Mouse (Mus musculus): ENCODE measurements around the gene 4930426L09Rik. TPM values are rescaled to one million over a fixed set of nuclear protein-coding genes. Genes with fewer than 3 reads are reported as not detected.

Gene 4930426L09Rik
- polyA plus RNA-seq, 1 experiment: 0.43 TPM

DNA sequence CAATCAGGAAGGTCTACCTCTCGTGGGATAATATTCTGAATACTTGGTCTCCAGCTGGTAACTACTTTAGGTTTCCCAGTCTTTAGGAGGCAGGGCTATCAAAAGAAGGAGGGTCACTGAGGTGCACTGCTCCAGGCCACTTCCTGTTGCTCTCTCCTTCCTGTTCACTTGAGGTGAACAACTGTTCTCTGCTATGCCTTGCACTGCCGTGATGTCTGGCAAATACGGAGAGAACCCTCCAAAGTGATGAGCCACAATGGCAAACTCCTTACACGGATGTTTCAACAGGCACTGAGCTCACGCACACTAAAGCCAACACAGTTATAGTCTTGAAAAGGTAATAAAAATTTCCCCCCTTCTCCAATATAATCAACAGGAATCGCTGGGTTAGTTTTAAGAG, 15.6 kb upstream of the 4930426L09Rik start:
- TF ChIP-seq FLI1 (IDR thresholded peaks at IDR 0.05; ENCODE audit: low read length) (no peak), GATA1 (IDR thresholded peaks at IDR 0.05; ENCODE audit: borderline replicate concordance, low read length) (no peak)
- Histone ChIP-seq H3K36me3 (replicated peaks; ENCODE audit: low read length) (peaks cover 79% of the 10 kb centered on the region), H3K4me1 (peaks cover 90% of the 10 kb centered on the region), H3K9me3 (no peaks in the 10 kb centered on the region), H3K4me3 (replicated peaks) (peak overlapping the region; percentile 30), H3K27me3 (replicated peaks) (no peaks in the 10 kb centered on the region)

- H3K4me3 ChIP-seq (replicated peaks): no peak overlapping the region
- no peaks in the 10 kb centered on the region for H3K9me3 ChIP-seq
- no peak for TF ChIP-seq GATA1 (IDR thresholded peaks at IDR 0.05; ENCODE audit: borderline replicate concordance, low read length)
- no peak for TF ChIP-seq FLI1 (IDR thresholded peaks at IDR 0.05; ENCODE audit: low read length)
- peaks cover 82% of the 10 kb centered on the region for H3K36me3 ChIP-seq (replicated peaks; ENCODE audit: low read length)
- H3K4me1 ChIP-seq: peaks cover 90% of the 10 kb centered on the region
- no peaks in the 10 kb centered on the region for H3K27me3 ChIP-seq (replicated peaks)
Observed at GRCm38 (mm10) chr2:18983546-18983945, 14.6 kb upstream of the 4930426L09Rik start.

DNA sequence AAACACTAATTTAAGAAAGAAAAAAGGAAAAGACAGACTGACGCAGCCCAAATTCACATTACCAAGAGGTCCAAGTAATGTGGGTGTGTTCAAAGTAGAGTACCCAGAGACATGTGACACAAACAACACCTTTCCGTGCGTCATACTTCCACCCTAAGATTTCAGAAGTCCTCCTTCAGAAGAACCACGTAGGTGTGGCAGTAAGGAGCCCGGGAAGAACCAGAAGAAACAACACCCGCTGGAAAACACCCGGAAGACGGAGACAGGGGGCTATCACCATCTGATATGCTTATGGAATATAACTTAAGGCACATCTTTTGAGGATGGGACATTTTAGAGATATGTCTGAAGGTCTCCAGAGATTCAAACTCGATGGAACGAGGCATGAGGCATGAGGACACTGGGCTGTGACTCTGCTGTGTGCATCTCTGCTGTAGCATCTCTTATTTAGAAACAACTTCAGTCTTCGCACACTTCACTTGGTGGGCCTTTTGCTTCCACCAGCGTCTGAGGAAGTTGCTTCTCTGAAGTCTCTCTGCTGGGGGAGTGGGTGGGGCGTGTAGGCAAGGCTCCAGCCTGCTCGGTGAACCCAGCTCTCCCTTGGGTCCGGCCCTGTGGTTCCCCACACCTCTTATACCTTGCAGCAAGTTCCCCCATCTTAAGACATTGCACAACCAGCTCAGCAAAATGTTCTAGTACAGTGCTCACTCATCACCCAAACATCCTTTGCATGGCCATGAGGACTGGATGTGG, 13.9 kb upstream of the 4930426L09Rik start:
- TF ChIP-seq FLI1 (IDR thresholded peaks at IDR 0.05; ENCODE audit: low read length): no peak
- TF ChIP-seq GATA1 (IDR thresholded peaks at IDR 0.05; ENCODE audit: borderline replicate concordance, low read length): no peak
- H3K36me3 ChIP-seq (replicated peaks; ENCODE audit: low read length): peaks cover 83% of the 10 kb centered on the region
- H3K4me1 ChIP-seq: peaks cover 90% of the 10 kb centered on the region

GRCm38 (mm10) chr2:18985506-18985905, 12.6 kb upstream of the 4930426L09Rik start:
- TF ChIP-seq FLI1 (IDR thresholded peaks at IDR 0.05; ENCODE audit: low read length): no peak
- TF ChIP-seq GATA1 (IDR thresholded peaks at IDR 0.05; ENCODE audit: borderline replicate concordance, low read length): no peak
- Histone ChIP-seq H3K27me3 (replicated peaks) (no peaks in the 10 kb centered on the region), H3K4me1 (peaks cover 77% of the 10 kb centered on the region), H3K36me3 (replicated peaks; ENCODE audit: low read length) (peaks cover 72% of the 10 kb centered on the region), H3K9me3 (no peaks in the 10 kb centered on the region), H3K4me3 (replicated peaks) (no peak overlapping the region)

More for the DNA sequence above, 13.9 kb upstream of the 4930426L09Rik start:
- H3K9me3 ChIP-seq: no peaks in the 10 kb centered on the region
- H3K4me3 ChIP-seq (replicated peaks): no peak overlapping the region
- no peaks in the 10 kb centered on the region for H3K27me3 ChIP-seq (replicated peaks)

- Histone ChIP-seq H3K4me3 (replicated peaks) (no peak overlapping the region), H3K36me3 (replicated peaks; ENCODE audit: low read length) (peaks cover 54% of the 10 kb centered on the region), H3K9me3 (peaks cover 8% of the 10 kb centered on the region; the same call in 1 of the 2 replicates), H3K4me1 (peaks cover 75% of the 10 kb centered on the region), H3K27me3 (replicated peaks) (no peaks in the 10 kb centered on the region)
- TF ChIP-seq GATA1 (IDR thresholded peaks at IDR 0.05; ENCODE audit: borderline replicate concordance, low read length) (no peak), FLI1 (IDR thresholded peaks at IDR 0.05; ENCODE audit: low read length) (no peak)
Observed at GRCm38 (mm10) chr2:18988885-18989284, 9.3 kb upstream of the 4930426L09Rik start.

GRCm38 (mm10) chr2:18992512-18993510, 5.3 kb upstream of the 4930426L09Rik start:
- peak; percentile 13; the same call in 1 of the 3 replicates for TF ChIP-seq GATA1 (IDR thresholded peaks at IDR 0.05; ENCODE audit: borderline replicate concordance, low read length)
- TF ChIP-seq FLI1 (IDR thresholded peaks at IDR 0.05; ENCODE audit: low read length): no peak
- H3K36me3 ChIP-seq (replicated peaks; ENCODE audit: low read length): peaks cover 22% of the 10 kb centered on the region
- peak overlapping the region; percentile 55 for H3K4me3 ChIP-seq (replicated peaks)
- peaks cover 63% of the 10 kb centered on the region for H3K4me1 ChIP-seq
- H3K9me3 ChIP-seq: peaks cover 8% of the 10 kb centered on the region; the same call in 1 of the 2 replicates
- no peaks in the 10 kb centered on the region for H3K27me3 ChIP-seq (replicated peaks)

DNA sequence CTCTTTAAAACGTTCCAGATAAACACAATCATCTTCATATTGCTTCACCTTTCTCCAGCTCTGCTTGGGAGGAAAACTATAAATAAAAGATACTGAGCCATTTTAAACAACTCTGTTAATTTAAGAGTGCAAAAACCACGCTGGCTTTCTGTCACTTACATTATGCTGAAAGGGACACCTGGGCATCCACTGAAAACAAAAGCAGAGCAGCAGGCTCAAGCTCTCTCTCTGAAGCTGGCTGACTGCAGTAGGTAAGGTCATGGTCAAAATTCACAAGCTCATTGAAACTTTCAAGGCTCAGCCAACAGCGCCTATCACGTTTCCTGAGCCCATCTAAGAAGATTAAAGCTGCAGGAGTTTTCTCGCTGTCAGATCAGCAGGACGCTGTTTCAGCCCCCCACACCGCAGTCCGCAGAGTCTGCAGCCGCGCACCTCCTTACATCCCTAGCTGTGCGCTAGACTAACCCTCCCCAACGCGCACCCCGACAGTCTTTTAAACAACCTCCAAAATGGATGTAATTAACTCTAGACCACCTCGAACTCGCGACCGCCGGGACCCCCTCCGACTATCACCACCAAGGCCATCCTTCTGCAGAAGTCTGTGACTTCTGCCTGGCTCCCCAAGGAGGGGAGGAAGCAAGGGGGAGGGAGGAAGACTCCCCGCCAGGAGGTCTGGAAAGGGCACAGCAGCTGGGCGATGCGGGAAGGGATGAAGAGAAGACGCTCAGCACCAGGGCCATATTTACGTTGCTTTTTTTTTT, 1.5 kb upstream of the 4930426L09Rik start:
- Histone ChIP-seq H3K27me3 (replicated peaks) (no peaks in the 10 kb centered on the region), H3K4me1 (peaks cover 62% of the 10 kb centered on the region), H3K9me3 (peaks cover 2% of the 10 kb centered on the region; the same call in 1 of the 2 replicates), H3K4me3 (replicated peaks) (peak overlapping the region; percentile 99), H3K36me3 (replicated peaks; ENCODE audit: low read length) (peaks cover 5% of the 10 kb centered on the region)
- TF ChIP-seq GATA1 (IDR thresholded peaks at IDR 0.05; ENCODE audit: borderline replicate concordance, low read length) (no peak), FLI1 (IDR thresholded peaks at IDR 0.05; ENCODE audit: low read length) (no peak)

- Histone ChIP-seq H3K27me3 (replicated peaks) (no peaks in the 10 kb centered on the region), H3K36me3 (replicated peaks; ENCODE audit: low read length) (peaks cover 2% of the 10 kb centered on the region), H3K4me1 (peaks cover 54% of the 10 kb centered on the region), H3K9me3 (no peaks in the 10 kb centered on the region), H3K4me3 (replicated peaks) (peak overlapping the region; percentile 99)
- TF ChIP-seq FLI1 (IDR thresholded peaks at IDR 0.05; ENCODE audit: low read length) (no peak), GATA1 (IDR thresholded peaks at IDR 0.05; ENCODE audit: borderline replicate concordance, low read length) (no peak)
Observed at GRCm38 (mm10) chr2:18997387-18997971, 664 bp upstream of the 4930426L09Rik start.

DNA sequence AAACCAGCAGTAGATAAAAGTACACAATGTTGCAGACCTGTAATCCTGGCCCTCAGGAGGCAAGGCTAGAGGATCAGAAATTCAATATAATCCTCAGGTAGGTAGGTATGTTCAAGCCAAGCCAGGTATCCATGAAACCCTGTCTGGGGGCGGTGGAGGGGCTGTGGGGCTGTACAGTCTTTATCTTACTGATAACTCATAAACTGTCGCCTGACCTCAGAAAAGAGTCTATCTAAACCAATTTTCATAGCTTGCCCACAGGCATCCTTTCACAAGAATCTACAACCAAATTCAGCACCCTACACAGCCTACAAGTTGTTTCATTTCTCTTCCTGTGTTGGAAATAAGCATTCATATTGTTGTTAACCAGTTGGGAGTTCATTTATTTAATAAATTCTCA, 1.3 kb downstream of the 4930426L09Rik start:
- no peaks in the 10 kb centered on the region for H3K27me3 ChIP-seq (replicated peaks)
- peaks cover 40% of the 10 kb centered on the region for H3K4me1 ChIP-seq
- no peak overlapping the region for H3K4me3 ChIP-seq (replicated peaks)
- TF ChIP-seq FLI1 (IDR thresholded peaks at IDR 0.05; ENCODE audit: low read length) (no peak), GATA1 (IDR thresholded peaks at IDR 0.05; ENCODE audit: borderline replicate concordance, low read length) (no peak)
- H3K36me3 ChIP-seq (replicated peaks; ENCODE audit: low read length): no peaks in the 10 kb centered on the region
- H3K9me3 ChIP-seq: no peaks in the 10 kb centered on the region
